Mouse (Mus musculus): ENCODE measurements around the gene Defa31. TPM values are rescaled to one million over a fixed set of nuclear protein-coding genes. Genes with fewer than 3 reads are reported as not detected.
"Not testable (repeated sequence)": the region's sequence is repeated elsewhere in the genome, so short reads cannot be mapped to it uniquely, and the experiment has no call there.

Defa31 gene
- polyA plus RNA-seq (2014; fragmentation: Nextera tagmentation; extraction: Ambion mirVana), result not detected in 2 replicates

- H3K4me3 ChIP-seq (ENCODE audit: low read depth, low read length); H3K27ac ChIP-seq (ENCODE audit: low read depth); ATAC-seq (replicated peaks; ENCODE audit: low FRiP score, low TSS enrichment, low read depth); H3K9ac ChIP-seq (ENCODE audit: low read length); H3K9me3 ChIP-seq (ENCODE audit: control insufficient read depth, low read length); H3K36me3 ChIP-seq (ENCODE audit: control insufficient read depth, insufficient read depth, low read length); H3K4me2 ChIP-seq (ENCODE audit: low read length); H3K4me1 ChIP-seq (replicated peaks; ENCODE audit: control insufficient read depth, insufficient read depth, low read length); H3K27me3 ChIP-seq (replicated peaks; ENCODE audit: control insufficient read depth, insufficient read depth, low read length); DNase-seq (ENCODE audit: low spot score): not testable (repeated sequence)
- no CpG with 5 or more reads among the region's 1 CpGs for WGBS
Measured at GRCm38 (mm10) chr8:21191314-21191713, at the start of gene Defa31. Gene Defa31 (plus strand): TSS chr8:21191614.

- H3K4me2 ChIP-seq (ENCODE audit: low read length); H3K36me3 ChIP-seq (ENCODE audit: control insufficient read depth, insufficient read depth, low read length); H3K9me3 ChIP-seq (ENCODE audit: control insufficient read depth, low read length); H3K4me3 ChIP-seq (ENCODE audit: low read depth, low read length); H3K9ac ChIP-seq (ENCODE audit: low read length); DNase-seq (ENCODE audit: low spot score); ATAC-seq (replicated peaks; ENCODE audit: low FRiP score, low TSS enrichment, low read depth); H3K27ac ChIP-seq (ENCODE audit: low read depth); H3K4me1 ChIP-seq (replicated peaks; ENCODE audit: control insufficient read depth, insufficient read depth, low read length); H3K27me3 ChIP-seq (replicated peaks; ENCODE audit: control insufficient read depth, insufficient read depth, low read length): not testable (repeated sequence)
- no CpG with 5 or more reads among the region's 1 CpGs for WGBS
Measured at GRCm38 (mm10) chr8:21161977-21162376, 29.4 kb upstream of the Defa31 start, which contains the start of gene Defa22. Gene Defa22 (plus strand): TSS chr8:21162277.

GRCm38 (mm10) chr8:21201261-21201660 is 9.8 kb downstream of the Defa31 start, which contains the start of gene Gm15293:
Gene Gm15293 (plus strand): TSS chr8:21201561.
- no CpG with 5 or more reads among the region's 1 CpGs for WGBS
- not testable (repeated sequence) for H3K4me1 ChIP-seq (replicated peaks; ENCODE audit: control insufficient read depth, insufficient read depth, low read length); H3K4me3 ChIP-seq (ENCODE audit: low read depth, low read length); ATAC-seq (replicated peaks; ENCODE audit: low FRiP score, low TSS enrichment, low read depth); H3K4me2 ChIP-seq (ENCODE audit: low read length); H3K9ac ChIP-seq (ENCODE audit: low read length); H3K27ac ChIP-seq (ENCODE audit: low read depth); DNase-seq (ENCODE audit: low spot score); H3K36me3 ChIP-seq (ENCODE audit: control insufficient read depth, insufficient read depth, low read length); H3K9me3 ChIP-seq (ENCODE audit: control insufficient read depth, low read length); H3K27me3 ChIP-seq (replicated peaks; ENCODE audit: control insufficient read depth, insufficient read depth, low read length)

Other genes starting within 250 kb of the Defa31 start
- gene AY761185, start 246.9 kb upstream of the Defa31 start, polyA plus RNA-seq (2014; fragmentation: Nextera tagmentation; extraction: Ambion mirVana), result not detected in 2 replicates
- not detected in 2 replicates for gene Defa21, start 166.1 kb upstream of the Defa31 start, polyA plus RNA-seq (2014; fragmentation: Nextera tagmentation; extraction: Ambion mirVana)
- 0.52 TPM in 1 of 2 replicates, not detected in the other for gene Defa23, start 136.6 kb upstream of the Defa31 start, polyA plus RNA-seq (2014; fragmentation: Nextera tagmentation; extraction: Ambion mirVana)
- gene Defa35, start 126.6 kb upstream of the Defa31 start, polyA plus RNA-seq (2014; fragmentation: Nextera tagmentation; extraction: Ambion mirVana), result not detected in 2 replicates
- gene Defa25, start 107.2 kb upstream of the Defa31 start, polyA plus RNA-seq (2014; fragmentation: Nextera tagmentation; extraction: Ambion mirVana), result not detected in 2 replicates
- not detected in 2 replicates for gene Gm14851, start 95.6 kb upstream of the Defa31 start, polyA plus RNA-seq (2014; fragmentation: Nextera tagmentation; extraction: Ambion mirVana)
- not detected in 2 replicates for gene Defa30, start 57.0 kb upstream of the Defa31 start, polyA plus RNA-seq (2014; fragmentation: Nextera tagmentation; extraction: Ambion mirVana)
- gene Defa22, start 29.3 kb upstream of the Defa31 start, polyA plus RNA-seq (2014; fragmentation: Nextera tagmentation; extraction: Ambion mirVana), result not detected in 2 replicates
- not detected in 2 replicates for gene Gm15293, start 9.9 kb downstream of the Defa31 start, polyA plus RNA-seq (2014; fragmentation: Nextera tagmentation; extraction: Ambion mirVana)
- not detected in 2 replicates for gene Gm15292, start 58.1 kb downstream of the Defa31 start, polyA plus RNA-seq (2014; fragmentation: Nextera tagmentation; extraction: Ambion mirVana)
- not detected in 2 replicates for gene Defa27, start 123.9 kb downstream of the Defa31 start, polyA plus RNA-seq (2014; fragmentation: Nextera tagmentation; extraction: Ambion mirVana)
- gene Defa29, start 135.4 kb downstream of the Defa31 start, polyA plus RNA-seq (2014; fragmentation: Nextera tagmentation; extraction: Ambion mirVana), result not detected in 2 replicates
- gene Defa2, start 186.9 kb downstream of the Defa31 start, polyA plus RNA-seq (2014; fragmentation: Nextera tagmentation; extraction: Ambion mirVana), result not detected in 2 replicates
- not detected in 2 replicates for gene Defa33, start 200.2 kb downstream of the Defa31 start, polyA plus RNA-seq (2014; fragmentation: Nextera tagmentation; extraction: Ambion mirVana)
- gene Defa36, start 235.8 kb downstream of the Defa31 start, polyA plus RNA-seq (2014; fragmentation: Nextera tagmentation; extraction: Ambion mirVana), result not detected in 2 replicates